Mouse (Mus musculus) ES-E14 (cell line): Measurements from ENCODE around the gene Duox2.

Experiments used
- CHD2 ChIP-seq: IDR thresholded peaks from 2 replicates; pipeline ENCODE4 v1.6.1; 2014; ENCODE audit warnings: mild to moderate bottlenecking, low read depth, low read length, inconsistent platforms
- HCFC1 ChIP-seq: IDR thresholded peaks from 2 replicates; pipeline ENCODE4 v1.6.1; 2012; ENCODE audit warnings: low read length, inconsistent platforms, borderline replicate concordance; ENCODE audit not compliant: insufficient read depth
- ZC3H11A ChIP-seq: IDR thresholded peaks from 2 replicates; pipeline ENCODE4 v1.6.1; 2012; ENCODE audit warnings: low read depth, mild to moderate bottlenecking, inconsistent platforms, low read length, borderline replicate concordance
- ZNF384 ChIP-seq: IDR thresholded peaks from 2 replicates; pipeline ENCODE4 v1.6.1; 2012; ENCODE audit warnings: low read depth, low read length, inconsistent platforms

- TF ChIP-seq CHD2 (no peak), HCFC1 (no peak), ZC3H11A (no peak), ZNF384 (no peak)
These were observed 64.9 kb downstream of the Duox2 start for GRCm38 (mm10) chr2:122233341-122233740.
